Mouse (Mus musculus) CH12.LX (cell line): ENCODE data around the gene Dlg1.

ENCODE experiments used
- CTCF ChIP-seq, 2 experiments: IDR thresholded peaks in 1 of 2; conservative IDR thresholded peaks in 1 of 2; 2 replicates each; pipeline ENCODE4 v1.5.1; 2011 to 2012; ENCODE audit warnings: low read depth in 2 of 2, low read length in 2 of 2, improper control_type of control experiment in 1 of 2, inconsistent platforms in 1 of 2, mild to moderate bottlenecking in 1 of 2, moderate library complexity in 1 of 2
- ETS1 ChIP-seq: conservative IDR thresholded peaks from 2 replicates; pipeline ENCODE4 v1.6.1; 2012; ENCODE audit warnings: low read depth, mild to moderate bottlenecking, inconsistent platforms, low read length, improper control_type of control experiment, moderate library complexity
- MAX ChIP-seq: IDR thresholded peaks from 2 replicates; pipeline ENCODE4 v1.6.1; 2011; ENCODE audit warnings: low read length, improper control_type of control experiment
- POLR2A ChIP-seq: IDR thresholded peaks from 2 replicates; pipeline ENCODE4 v1.6.1; 2011; ENCODE audit warnings: low read depth, mild to moderate bottlenecking, improper control_type of control experiment, low read length
- SIN3A ChIP-seq: IDR thresholded peaks from 2 replicates; pipeline ENCODE4 v1.6.1; 2012; ENCODE audit warnings: low read length, improper control_type of control experiment, inconsistent platforms
- ZC3H11A ChIP-seq: IDR thresholded peaks from 2 replicates; pipeline ENCODE4 v1.6.1; 2012; ENCODE audit warnings: low read depth, mild to moderate bottlenecking, inconsistent platforms, low read length, improper control_type of control experiment

GRCm38 (mm10) chr16:31687766-31688165 is 24.5 kb downstream of the Dlg1 start:
- TF ChIP-seq ETS1 (no peak), POLR2A (no peak), MAX (no peak), SIN3A (no peak), ZC3H11A (no peak), CTCF (conservative IDR thresholded peaks at IDR 0.05 in 1 of 2, IDR thresholded peaks at IDR 0.05 in 1 of 2; ENCODE audit: low read depth in 2 of 2, low read length in 2 of 2) (no peak)
